Mouse (Mus musculus): Measurements from ENCODE around the gene Gm10112.

The Gm10112 gene

DNA sequence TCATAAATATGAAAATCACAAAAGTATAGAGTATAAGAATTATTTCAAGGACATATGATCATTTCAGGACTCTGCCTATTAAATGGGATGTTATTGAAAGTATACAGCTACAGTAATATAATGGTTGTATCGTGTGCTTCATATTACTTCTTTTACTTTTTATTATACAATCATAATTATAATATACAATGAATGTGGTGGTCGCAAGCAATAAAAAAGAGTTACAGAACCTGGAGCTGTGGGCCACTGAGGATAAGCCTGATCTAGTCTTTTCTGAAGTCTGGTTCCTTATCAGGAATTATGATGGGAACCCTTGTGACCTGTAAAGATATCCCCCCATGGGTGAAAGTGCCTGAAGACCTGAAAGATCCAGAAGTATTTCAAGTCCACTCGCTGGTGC lies at the start of gene Gm10112:
Gene Gm10112 (plus strand): TSS at position 301 of the 400 bp plus-strand sequence.
- no peak for DNase-seq (ENCODE audit: low spot score in 2 of 2)

DNA sequence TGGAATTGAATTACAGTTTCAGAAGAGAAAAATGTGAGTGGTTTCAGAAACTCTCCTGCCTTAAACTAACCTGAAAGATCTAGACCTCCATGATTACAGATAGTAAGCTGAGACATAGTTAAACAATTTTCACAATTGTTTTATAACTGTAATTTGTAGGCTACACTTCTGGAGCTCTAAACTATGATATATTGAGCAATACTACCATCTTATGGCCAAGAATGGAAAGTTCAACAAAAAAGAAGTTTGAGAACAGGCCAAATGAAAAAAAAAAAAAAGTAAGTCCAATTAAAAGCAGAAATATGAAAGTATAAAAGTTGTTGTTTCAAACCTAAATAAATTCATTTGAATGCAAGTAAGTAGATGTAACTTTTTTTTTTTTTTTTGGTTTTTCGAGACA lies 21.4 kb downstream of the Gm10112 start:
- no peak for DNase-seq (ENCODE audit: low spot score in 2 of 2)

DNA sequence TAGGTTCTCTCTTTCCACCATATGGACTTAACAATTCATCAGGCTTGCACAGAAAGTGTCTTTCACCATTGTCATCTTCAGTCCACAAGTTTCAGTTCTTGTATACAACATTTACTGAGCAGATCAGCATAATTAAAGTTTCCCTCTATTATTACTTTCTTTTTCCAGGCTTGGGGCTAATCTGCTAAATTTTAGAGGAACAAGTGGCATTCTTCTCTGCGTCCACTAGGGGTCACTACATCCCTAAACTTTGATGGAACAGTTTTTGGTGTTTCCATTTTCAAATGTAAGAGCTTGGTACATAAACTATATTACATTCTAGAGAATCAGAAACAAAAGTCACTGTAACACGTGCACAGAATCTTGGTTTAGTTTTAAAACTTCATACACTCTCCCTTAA lies 28.2 kb downstream of the Gm10112 start:
- DNase-seq (ENCODE audit: low spot score in 2 of 2) = no peak

DNA sequence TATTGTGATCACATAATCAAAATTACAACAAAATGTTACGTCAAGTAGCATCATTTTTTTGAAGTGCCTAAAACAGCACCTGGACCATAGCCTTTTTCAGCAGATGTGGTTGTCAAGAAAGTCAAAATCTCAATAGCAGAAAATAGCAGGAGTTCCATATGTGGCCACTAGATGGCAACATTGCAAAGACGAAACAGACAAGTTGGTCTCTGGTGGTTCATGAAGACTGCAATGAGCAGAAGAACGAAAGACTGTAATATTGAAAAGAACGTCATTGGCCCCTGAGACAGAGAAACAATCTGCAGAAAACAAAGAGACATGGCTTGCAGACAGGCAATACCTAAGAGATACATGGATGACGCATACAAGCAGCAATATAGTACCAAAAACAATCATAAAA lies 42.1 kb downstream of the Gm10112 start:
- DNase-seq (ENCODE audit: low spot score in 2 of 2) = no peak
